Mouse (Mus musculus) E14TG2a.4 (cell line): ENCODE data around the gene Nr2c1.

ENCODE experiments used
- H3K27me3 ChIP-seq: 2 replicates; pipeline ENCODE4 v1.6.1; 2014; ENCODE audit warnings: low read length, control low read depth; ENCODE audit not compliant: insufficient read depth
- H3K36me3 ChIP-seq: 2 replicates; pipeline ENCODE4 v1.6.1; 2014; ENCODE audit warnings: low read length, control low read depth; ENCODE audit not compliant: insufficient read depth
- H3K4me1 ChIP-seq: replicated peaks from 2 replicates; pipeline ENCODE4 v1.6.1; 2014; ENCODE audit warnings: low read depth, low read length, control low read depth
- H3K4me3 ChIP-seq: replicated peaks from 2 replicates; pipeline ENCODE4 v1.5.1; 2014; ENCODE audit warnings: mild to moderate bottlenecking, low read length
- H3K9me3 ChIP-seq: 2 replicates; pipeline ENCODE4 v1.6.1; 2014; ENCODE audit warnings: low read length, control low read depth
- CTCF ChIP-seq: conservative IDR thresholded peaks from 2 replicates; pipeline ENCODE4 v1.5.1; 2014; ENCODE audit warnings: low read length
- NANOG ChIP-seq: IDR thresholded peaks from 2 replicates; pipeline ENCODE4 v1.6.1; 2014; ENCODE audit warnings: borderline replicate concordance, low read length, mixed read lengths
- POU5F1 ChIP-seq: IDR thresholded peaks from 2 replicates; pipeline ENCODE4 v1.6.1; 2014; ENCODE audit warnings: low read length, borderline replicate concordance

Nr2c1 gene

DNA sequence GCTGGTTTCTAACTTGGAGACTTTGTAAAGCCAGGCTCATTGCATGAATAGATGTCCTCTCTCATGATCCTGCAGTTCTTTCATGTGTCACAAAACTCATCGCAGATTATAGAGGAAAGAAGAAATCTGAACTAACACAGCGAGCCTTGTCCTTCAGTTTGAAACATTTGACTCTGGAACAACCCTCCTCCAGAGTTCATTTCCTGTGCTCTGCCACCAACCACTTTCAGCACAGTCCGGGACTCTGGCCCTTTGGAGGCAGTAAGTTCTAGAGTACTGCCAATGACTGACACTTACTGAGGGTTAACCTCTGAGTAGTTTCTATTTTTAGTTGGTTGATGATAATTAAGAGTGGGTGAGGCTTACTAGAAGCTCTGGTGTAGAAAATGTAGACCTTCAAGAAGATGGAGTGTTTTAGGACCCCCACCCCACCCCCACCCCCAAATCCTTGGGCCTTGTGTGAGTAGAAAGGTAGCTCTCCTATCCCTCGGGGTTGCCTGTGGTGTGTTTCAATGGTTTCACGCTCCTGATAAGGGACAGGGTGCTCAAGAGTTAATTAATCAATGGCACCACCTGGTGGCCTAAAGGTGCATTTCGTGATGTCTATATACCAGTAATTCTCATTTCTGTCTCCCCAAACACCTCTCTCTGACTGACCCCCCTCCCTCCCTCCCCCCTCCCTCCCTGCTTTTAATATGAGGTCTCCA is 31.8 kb upstream of the Nr2c1 start:
- H3K36me3 ChIP-seq, result no peaks in the 10 kb centered on the region
- no peak overlapping the region for H3K4me3 ChIP-seq
- no peaks in the 10 kb centered on the region for H3K4me1 ChIP-seq
- no peaks in the 10 kb centered on the region for H3K27me3 ChIP-seq
- H3K9me3 ChIP-seq, result no peaks in the 10 kb centered on the region
- TF ChIP-seq CTCF, result no peak; the same call in 1 of the 2 replicates
- TF ChIP-seq NANOG, result no peak
- no peak for TF ChIP-seq POU5F1

GRCm38 (mm10) chr10:94116781-94117340 is 31.0 kb upstream of the Nr2c1 start:
- H3K9me3 ChIP-seq, result no peaks in the 10 kb centered on the region
- H3K4me3 ChIP-seq, result no peak overlapping the region
- no peaks in the 10 kb centered on the region for H3K27me3 ChIP-seq
- no peak for TF ChIP-seq POU5F1
- no peak for TF ChIP-seq CTCF
- TF ChIP-seq NANOG, result no peak
- H3K36me3 ChIP-seq, result no peaks in the 10 kb centered on the region
- no peaks in the 10 kb centered on the region for H3K4me1 ChIP-seq

GRCm38 (mm10) chr10:94117916-94118315 is 29.9 kb upstream of the Nr2c1 start:
- TF ChIP-seq POU5F1 (no peak), NANOG (no peak), CTCF (no peak)
- no peaks in the 10 kb centered on the region for H3K9me3 ChIP-seq
- H3K36me3 ChIP-seq, result no peaks in the 10 kb centered on the region
- H3K4me1 ChIP-seq, result no peaks in the 10 kb centered on the region
- no peaks in the 10 kb centered on the region for H3K27me3 ChIP-seq
- H3K4me3 ChIP-seq, result no peak overlapping the region

GRCm38 (mm10) chr10:94118993-94119392 is 28.8 kb upstream of the Nr2c1 start:
- no peaks in the 10 kb centered on the region for H3K4me1 ChIP-seq
- H3K9me3 ChIP-seq, result no peaks in the 10 kb centered on the region
- H3K36me3 ChIP-seq, result no peaks in the 10 kb centered on the region
- TF ChIP-seq NANOG (no peak), POU5F1 (no peak), CTCF (no peak)
- H3K27me3 ChIP-seq, result no peaks in the 10 kb centered on the region
- H3K4me3 ChIP-seq, result no peak overlapping the region

- no peak overlapping the region for H3K4me3 ChIP-seq
- H3K4me1 ChIP-seq, result no peaks in the 10 kb centered on the region
- H3K9me3 ChIP-seq, result no peaks in the 10 kb centered on the region
- TF ChIP-seq CTCF, result no peak
- no peak for TF ChIP-seq NANOG
- TF ChIP-seq POU5F1, result no peak
- no peaks in the 10 kb centered on the region for H3K27me3 ChIP-seq
- H3K36me3 ChIP-seq, result no peaks in the 10 kb centered on the region
Measured at GRCm38 (mm10) chr10:94120676-94121075, 27.1 kb upstream of the Nr2c1 start.

DNA sequence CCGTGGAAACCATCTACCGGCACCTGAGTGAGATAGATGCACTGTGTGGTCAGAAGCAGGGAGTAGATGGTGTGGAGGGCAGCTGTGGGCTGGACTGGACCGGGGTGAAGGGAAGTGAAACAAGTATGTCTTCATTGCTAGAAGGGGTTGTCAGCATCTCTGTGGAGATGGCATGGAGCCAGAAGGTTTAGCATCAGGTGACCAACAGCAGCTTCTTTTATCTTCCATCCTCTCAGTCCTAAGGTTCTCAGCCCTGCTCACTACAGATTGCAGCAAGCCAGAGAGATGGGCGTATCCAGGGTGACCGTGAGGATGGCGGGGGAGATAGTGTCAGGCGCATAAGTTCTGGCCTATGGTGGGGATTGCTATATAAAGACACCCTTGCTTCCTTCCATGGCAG is 25.2 kb upstream of the Nr2c1 start:
- Histone ChIP-seq H3K4me1 (no peaks in the 10 kb centered on the region), H3K27me3 (no peaks in the 10 kb centered on the region), H3K9me3 (no peaks in the 10 kb centered on the region), H3K36me3 (no peaks in the 10 kb centered on the region), H3K4me3 (no peak overlapping the region)
- no peak for TF ChIP-seq CTCF
- no peak for TF ChIP-seq POU5F1

- Histone ChIP-seq H3K9me3 (no peaks in the 10 kb centered on the region), H3K36me3 (no peaks in the 10 kb centered on the region), H3K4me3 (no peak overlapping the region), H3K27me3 (no peaks in the 10 kb centered on the region), H3K4me1 (no peaks in the 10 kb centered on the region)
- no peak for TF ChIP-seq POU5F1
- TF ChIP-seq NANOG, result no peak
- TF ChIP-seq CTCF, result no peak
Measured at GRCm38 (mm10) chr10:94123581-94123980, 24.2 kb upstream of the Nr2c1 start.

DNA sequence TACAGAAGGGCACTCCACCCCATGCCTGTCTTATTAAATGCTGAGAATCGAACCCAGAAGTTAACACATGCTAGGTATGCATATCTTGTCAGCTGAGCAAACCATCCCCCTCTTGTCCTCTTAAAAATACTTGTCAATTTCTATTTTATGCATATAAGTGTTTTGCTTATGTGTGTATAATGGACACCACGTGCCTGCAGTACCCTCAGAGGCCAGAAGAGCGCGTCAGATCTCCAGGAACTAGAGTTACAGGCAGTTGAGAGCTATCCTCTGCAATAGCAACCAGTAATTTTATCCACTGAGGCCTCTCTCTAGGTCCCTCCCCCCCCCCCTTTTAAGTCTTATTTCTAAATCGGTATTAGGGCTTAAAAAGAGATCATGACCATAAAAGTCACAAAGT is 23.4 kb upstream of the Nr2c1 start:
- Histone ChIP-seq H3K4me3 (no peak overlapping the region), H3K9me3 (no peaks in the 10 kb centered on the region)
- TF ChIP-seq POU5F1 (no peak), CTCF (0 out of 2 replicates have a peak, but pooled peaks have one; percentile 11)

DNA sequence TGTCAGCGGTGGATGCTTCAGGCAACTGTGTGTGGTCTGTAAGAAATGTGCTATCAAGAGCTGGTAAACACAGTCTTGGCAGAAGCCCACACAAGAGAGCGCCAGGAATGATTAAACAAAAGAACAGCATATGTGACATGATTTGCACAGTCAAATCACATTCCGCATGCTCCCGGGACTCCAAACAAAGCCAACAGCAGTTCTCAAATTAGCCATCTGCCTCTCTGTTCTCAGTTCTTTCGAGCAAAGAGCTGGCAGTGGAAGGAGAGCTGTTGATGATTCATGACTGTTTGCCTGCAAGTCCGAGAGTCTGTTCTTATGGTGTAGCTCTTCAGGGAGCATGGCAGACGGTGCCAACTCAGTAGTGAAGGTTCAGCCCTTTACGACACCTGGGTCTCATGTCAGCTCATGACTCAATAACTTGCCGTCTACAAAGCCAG is 18.1 kb upstream of the Nr2c1 start:
- Histone ChIP-seq H3K4me1 (no peaks in the 10 kb centered on the region), H3K27me3 (no peaks in the 10 kb centered on the region), H3K36me3 (no peaks in the 10 kb centered on the region), H3K9me3 (no peaks in the 10 kb centered on the region), H3K4me3 (no peak overlapping the region)
- no peak for TF ChIP-seq POU5F1

More for the DNA sequence above, 23.4 kb upstream of the Nr2c1 start:
- Histone ChIP-seq H3K36me3 (no peaks in the 10 kb centered on the region), H3K4me1 (no peaks in the 10 kb centered on the region), H3K27me3 (no peaks in the 10 kb centered on the region)
